Mouse (Mus musculus) kidney, adult 2 months (tissue): ENCODE data around the gene Det1.

Experiments
- CTCF ChIP-seq: fragments of 200-500 bp; conservative IDR thresholded peaks from 2 replicates; pipeline ENCODE4 v1.5.1; 2011; ENCODE audit warnings: low read depth, mild to moderate bottlenecking, control low read depth, low read length, moderate library complexity, mixed read lengths; ENCODE audit not compliant: insufficient read depth, insufficient read length
- POLR2A ChIP-seq: fragments of 200-500 bp; IDR thresholded peaks from one replicate; pipeline ENCODE4 v1.6.1; 2011; ENCODE audit warnings: low read depth, low read length, control low read depth

- TF ChIP-seq CTCF (no peak), POLR2A (no peak)
These were observed 28.7 kb downstream of the Det1 start for GRCm38 (mm10) chr7:78818336-78818735.
